Mouse (Mus musculus) liver, adult 2 months (tissue): ENCODE data around the gene Wdr72. TPM values are rescaled to one million over a fixed set of nuclear protein-coding genes. Genes with fewer than 3 reads are reported as not detected.
A peak's percentile ranks its signal among the peaks of the same experiment; 100 is the strongest.

Source experiments
- DNase-seq: peaks from one replicate; pipeline ENCODE4 v3.0.0-alpha.2; 2011; ENCODE audit warnings: low read depth, low spot score; ENCODE audit errors: extremely low read depth
- H3K27ac ChIP-seq: fragments of 200-500 bp; replicated peaks from 2 replicates; pipeline ENCODE4 v1.5.1; 2012; ENCODE audit warnings: low read depth, mild to moderate bottlenecking, control low read depth, inconsistent platforms, low read length; ENCODE audit not compliant: insufficient read depth
- H3K27me3 ChIP-seq: fragments of 200-500 bp; 2 replicates; pipeline ENCODE4 v1.6.1; 2012; ENCODE audit warnings: mild to moderate bottlenecking, moderate library complexity, low read length, inconsistent platforms; ENCODE audit not compliant: control insufficient read depth, insufficient read depth
- H3K36me3 ChIP-seq: fragments of 200-500 bp; 2 replicates; pipeline ENCODE4 v1.6.1; 2012; ENCODE audit warnings: low read length, inconsistent platforms; ENCODE audit not compliant: control insufficient read depth, insufficient read depth
- H3K4me1 ChIP-seq: fragments of 200-500 bp; 2 replicates; pipeline ENCODE4 v1.6.1; 2011; ENCODE audit warnings: low read length; ENCODE audit not compliant: control insufficient read depth, insufficient read depth
- H3K4me3 ChIP-seq: fragments of 200-500 bp; 2 replicates; pipeline ENCODE4 v1.5.1; 2011; ENCODE audit warnings: low read depth, mild to moderate bottlenecking, control low read depth, low read length, moderate library complexity; ENCODE audit not compliant: insufficient read depth
- H3K79me2 ChIP-seq: fragments of 200-500 bp; 2 replicates; pipeline ENCODE4 v1.6.1; 2012; ENCODE audit warnings: inconsistent platforms, mild to moderate bottlenecking, low read length, moderate library complexity; ENCODE audit not compliant: control insufficient read depth, insufficient read depth
- H3K9ac ChIP-seq: fragments of 200-500 bp; 2 replicates; pipeline ENCODE4 v1.6.1; 2012; ENCODE audit warnings: low read depth, mild to moderate bottlenecking, control low read depth, inconsistent platforms, low read length
- CTCF ChIP-seq: fragments of 200-500 bp; IDR thresholded peaks from 2 replicates; pipeline ENCODE4 v1.5.1; 2011; ENCODE audit warnings: low read depth, low read length, control low read depth
- POLR2A ChIP-seq: fragments of 200-500 bp; IDR thresholded peaks from 2 replicates; pipeline ENCODE4 v1.6.1; 2011; ENCODE audit warnings: low read length, control low read depth; ENCODE audit not compliant: insufficient read depth; ENCODE audit errors: extremely low read depth
- WGBS: fragments of 180-500 bp; shearing (Covaris S2); methylation state at CpG from one replicate; pipeline ENCODE4 v1.1.7; 2018; 5-methylcytosine and 5-hydroxymethylcytosine counted together
- polyA plus RNA-seq: library from polyadenylated mRNA; depleted of rRNA; stranded (reverse); fragments of >200 nt; gene quantifications from 2 replicates; pipeline ENCODE4 v1.2.3, GENCODE M21; 2012
- total RNA-seq: library from RNA; depleted of rRNA; stranded (reverse); fragments of >200 nt; gene quantifications from 2 replicates; pipeline ENCODE4 v1.2.3, GENCODE M21; 2014

Gene Wdr72
- total and polyA plus RNA-seq, 2 experiments, result under 0.01 to 2.2 TPM

DNA sequence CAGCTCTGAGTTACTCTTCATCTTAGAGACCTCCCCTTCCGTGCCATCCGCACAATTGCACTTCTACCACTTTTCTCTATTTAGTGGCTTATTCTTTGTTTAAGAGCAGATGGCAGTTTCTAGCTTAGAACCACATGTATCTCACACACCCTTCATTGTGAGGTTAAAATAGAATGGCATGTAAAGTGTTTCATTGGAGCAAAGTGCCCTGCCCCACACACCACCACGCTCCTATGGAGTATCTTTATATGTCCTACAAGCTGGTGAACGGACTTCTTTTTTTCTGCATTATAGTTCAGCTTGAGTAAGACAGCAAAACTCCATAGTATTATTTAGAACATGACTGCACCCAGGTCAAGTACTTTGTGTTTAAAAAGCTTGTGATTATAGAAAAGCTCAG, 137.9 kb downstream of the Wdr72 start:
- TF ChIP-seq POLR2A, result no peak
- no peak for TF ChIP-seq CTCF

GRCm38 (mm10) chr9:74249486-74249885, 139.3 kb downstream of the Wdr72 start:
- no peaks in the 10 kb centered on the region for H3K27me3 ChIP-seq
- TF ChIP-seq POLR2A (no peak), CTCF (no peak)
- H3K79me2 ChIP-seq, result no peaks in the 10 kb centered on the region
- no peak overlapping the region for H3K4me3 ChIP-seq
- H3K9ac ChIP-seq, result no peak overlapping the region
- H3K4me1 ChIP-seq, result no peaks in the 10 kb centered on the region
- H3K36me3 ChIP-seq, result no peaks in the 10 kb centered on the region
- peak; percentile 67 for DNase-seq
- 17% methylated on average over 1 of the region's 1 CpGs for WGBS
- no peak overlapping the region for H3K27ac ChIP-seq

More for the DNA sequence above, 137.9 kb downstream of the Wdr72 start:
- Histone ChIP-seq H3K9ac (no peak overlapping the region), H3K36me3 (no peaks in the 10 kb centered on the region), H3K79me2 (no peaks in the 10 kb centered on the region), H3K27me3 (no peaks in the 10 kb centered on the region), H3K27ac (no peak overlapping the region), H3K4me1 (no peaks in the 10 kb centered on the region), H3K4me3 (no peak overlapping the region)
- 91% methylated on average over 4 of the region's 4 CpGs for WGBS
- DNase-seq, result no peak

DNA sequence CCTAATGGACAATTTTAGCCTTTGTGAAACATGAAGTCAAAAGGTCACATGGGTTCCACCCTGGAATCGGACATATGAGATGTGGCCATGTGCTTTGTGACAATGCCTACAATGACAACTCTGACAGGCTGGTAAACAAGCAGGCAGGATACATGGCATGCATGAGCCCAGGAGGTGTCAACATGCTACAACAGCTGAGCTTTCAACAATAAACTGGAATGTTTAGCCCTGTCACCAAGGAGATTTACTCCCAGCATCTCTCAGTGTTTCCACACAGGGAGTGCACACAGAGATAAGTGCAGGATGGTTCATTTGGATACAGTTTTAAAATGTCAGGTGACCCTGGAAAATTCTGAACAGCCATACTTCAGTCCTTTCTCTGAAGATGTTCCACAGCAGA, 140.4 kb downstream of the Wdr72 start:
- WGBS, result 80% methylated on average over 1 of the region's 1 CpGs
- Histone ChIP-seq H3K79me2 (no peaks in the 10 kb centered on the region), H3K36me3 (no peaks in the 10 kb centered on the region), H3K27me3 (no peaks in the 10 kb centered on the region), H3K27ac (no peak overlapping the region), H3K9ac (no peak overlapping the region), H3K4me3 (no peak overlapping the region), H3K4me1 (no peaks in the 10 kb centered on the region)
- no peak for DNase-seq
- TF ChIP-seq POLR2A (no peak), CTCF (no peak)

DNA sequence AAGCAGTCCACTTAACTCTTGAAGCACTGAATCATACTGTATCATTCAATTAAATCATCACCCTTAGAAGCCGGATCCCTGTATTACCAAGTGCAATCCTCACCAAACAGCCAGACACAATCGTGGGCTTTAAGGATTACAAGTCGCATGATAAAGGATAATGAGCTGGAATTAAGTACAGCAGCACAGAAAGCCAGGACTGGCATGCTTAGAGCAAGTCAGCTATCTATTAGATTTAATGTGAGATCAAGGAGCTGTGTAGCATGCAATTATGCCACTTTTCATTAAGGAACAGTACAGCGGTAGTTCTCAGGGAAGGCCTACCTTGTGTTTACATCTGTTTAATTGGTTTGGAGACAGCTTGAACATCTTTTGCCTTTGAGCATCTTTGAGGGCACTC, 148.2 kb downstream of the Wdr72 start:
- 78% methylated on average over 4 of the region's 4 CpGs for WGBS
- no peaks in the 10 kb centered on the region for H3K79me2 ChIP-seq
- H3K27me3 ChIP-seq, result no peaks in the 10 kb centered on the region
- H3K36me3 ChIP-seq, result no peaks in the 10 kb centered on the region
- H3K27ac ChIP-seq, result no peak overlapping the region
- no peak for DNase-seq
- no peak for TF ChIP-seq CTCF
- no peak for TF ChIP-seq POLR2A
- H3K4me3 ChIP-seq, result no peak overlapping the region
- H3K4me1 ChIP-seq, result no peaks in the 10 kb centered on the region
- H3K9ac ChIP-seq, result no peak overlapping the region

DNA sequence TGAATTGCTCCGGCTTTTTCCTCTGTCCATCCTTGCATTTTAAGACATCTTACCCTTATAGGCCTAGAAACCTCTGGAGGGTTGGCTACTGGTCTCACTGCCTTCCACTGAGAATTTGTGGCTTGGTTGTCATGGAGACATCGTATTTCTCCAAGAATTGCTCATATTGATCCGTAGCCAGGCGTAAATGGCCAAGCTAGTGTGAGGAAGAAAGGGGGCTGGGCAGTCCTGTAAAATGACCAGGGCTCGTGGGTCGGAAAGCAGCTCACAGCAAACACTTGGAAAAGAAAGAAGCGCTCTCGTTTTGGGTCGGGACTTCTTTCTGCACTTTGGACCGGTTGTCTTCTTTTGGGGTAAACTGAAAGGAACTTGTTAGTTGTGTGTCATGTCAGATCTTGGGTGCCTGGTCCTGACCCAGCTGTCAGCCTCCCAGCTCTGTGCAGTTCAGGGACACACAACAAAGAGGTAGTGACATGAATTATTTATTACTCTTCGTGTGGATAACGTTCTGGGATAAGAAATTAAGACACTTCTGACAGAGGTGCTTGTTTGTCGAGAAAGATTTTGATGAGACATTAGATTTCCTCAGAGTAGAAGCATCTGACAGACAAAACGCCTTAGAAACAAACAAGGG, 167.7 kb downstream of the Wdr72 start:
- Histone ChIP-seq H3K9ac (no peak overlapping the region), H3K4me1 (no peaks in the 10 kb centered on the region), H3K36me3 (no peaks in the 10 kb centered on the region), H3K27ac (no peak overlapping the region), H3K4me3 (no peak overlapping the region), H3K27me3 (no peaks in the 10 kb centered on the region), H3K79me2 (no peaks in the 10 kb centered on the region)
- 82% methylated on average over 14 of the region's 14 CpGs for WGBS
- DNase-seq, result no peak
- TF ChIP-seq CTCF (no peak), POLR2A (no peak)

- H3K27me3 ChIP-seq, result no peaks in the 10 kb centered on the region
- no peak for TF ChIP-seq POLR2A
- no peak for TF ChIP-seq CTCF
- peaks cover 3% of the 10 kb centered on the region for H3K4me1 ChIP-seq
- DNase-seq, result no peak
- H3K9ac ChIP-seq, result no peak overlapping the region
- no peak overlapping the region for H3K27ac ChIP-seq
- 50% methylated on average over 3 of the region's 3 CpGs for WGBS
- no peaks in the 10 kb centered on the region for H3K79me2 ChIP-seq
- H3K4me3 ChIP-seq, result no peak overlapping the region
- H3K36me3 ChIP-seq, result no peaks in the 10 kb centered on the region
Observed at GRCm38 (mm10) chr9:74282072-74282471, 171.9 kb downstream of the Wdr72 start.
